Mouse (Mus musculus): ENCODE results near the gene Endou. TPM values are rescaled to one million over a fixed set of nuclear protein-coding genes. Genes with fewer than 3 reads are reported as not detected.

Endou gene
- polyA plus RNA-seq (2017; shearing (Covaris generic)) = 1 to 10 TPM in 1 of 2 experiments, under 1 TPM in 1; 0.27 to 1.1 TPM

DNA sequence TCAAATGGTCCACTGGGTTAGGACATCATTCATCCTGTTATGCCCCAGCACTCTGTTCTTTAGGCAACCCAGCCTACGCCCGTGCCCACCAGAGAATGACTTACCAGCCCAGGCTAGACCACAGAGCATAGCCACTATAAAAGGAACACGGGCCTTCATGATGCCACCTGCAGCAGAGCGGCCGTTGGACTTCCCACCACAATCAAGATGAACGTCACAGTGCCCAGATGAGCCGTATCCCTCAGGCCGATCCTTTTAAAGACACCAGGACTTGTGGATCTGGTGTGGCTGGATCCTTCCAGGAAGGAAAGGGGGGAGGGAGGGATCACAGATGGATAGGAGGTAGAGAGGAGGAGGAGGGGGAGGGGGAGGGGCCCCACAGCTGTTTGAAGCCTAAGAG lies at the start of gene Endou:
TSS of gene Endou (minus strand) at position 229 of the 400 bp plus-strand sequence.

GRCm38 (mm10) chr15:97778311-97779098 lies 47.4 kb upstream of the Endou start, which contains the start of gene Slc48a1:
Gene Slc48a1, plus strand, starts transcription at chr15:97778520.

DNA sequence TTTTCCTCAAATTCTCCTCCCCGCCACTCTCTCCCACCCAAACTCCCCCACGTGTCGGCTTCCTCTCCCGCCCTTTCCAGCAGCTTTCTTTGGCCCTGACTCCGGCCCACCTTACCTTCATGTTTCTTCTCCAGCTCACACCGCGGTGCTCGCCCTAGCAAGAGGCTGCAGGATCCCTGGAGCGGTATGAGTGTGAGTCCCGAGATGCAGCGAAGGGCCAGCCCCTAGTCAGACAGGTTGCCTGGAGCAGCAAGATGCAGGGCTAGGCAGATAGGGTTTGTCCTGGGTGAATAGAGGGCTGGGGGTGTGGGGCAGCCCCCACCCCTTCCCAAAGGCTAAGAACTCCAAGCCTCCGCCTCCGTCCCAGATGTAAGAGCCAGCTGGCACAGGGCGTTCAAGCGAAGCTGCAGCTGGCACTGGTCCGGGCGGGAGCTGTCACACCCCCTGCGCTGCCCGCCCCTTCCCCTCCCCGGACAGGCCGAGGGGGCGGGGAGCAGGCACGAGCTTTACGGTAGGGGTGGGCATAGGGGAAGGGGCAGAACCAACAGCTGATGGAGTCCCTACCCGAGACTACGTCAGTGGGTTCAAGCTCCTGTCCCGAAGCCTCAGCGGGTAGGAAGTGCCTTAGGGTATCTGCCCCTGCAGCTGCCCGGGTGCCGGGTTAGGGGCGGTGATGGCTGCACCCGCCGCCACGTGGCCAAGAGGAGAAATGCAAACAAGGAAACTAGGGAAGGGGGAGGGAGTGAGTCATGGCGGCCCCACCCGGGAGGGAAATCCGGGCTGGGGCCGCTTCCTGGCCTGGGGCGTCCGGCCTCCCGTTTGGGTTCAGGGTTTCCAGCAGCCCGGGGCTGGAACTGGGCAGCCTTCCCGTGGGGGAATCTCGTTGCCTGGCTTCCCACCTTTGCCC lies 36.4 kb upstream of the Endou start, which contains the start of gene Rapgef3:
TSS of gene Rapgef3 (minus strand) at position 693 of the 907 bp plus-strand sequence.

DNA sequence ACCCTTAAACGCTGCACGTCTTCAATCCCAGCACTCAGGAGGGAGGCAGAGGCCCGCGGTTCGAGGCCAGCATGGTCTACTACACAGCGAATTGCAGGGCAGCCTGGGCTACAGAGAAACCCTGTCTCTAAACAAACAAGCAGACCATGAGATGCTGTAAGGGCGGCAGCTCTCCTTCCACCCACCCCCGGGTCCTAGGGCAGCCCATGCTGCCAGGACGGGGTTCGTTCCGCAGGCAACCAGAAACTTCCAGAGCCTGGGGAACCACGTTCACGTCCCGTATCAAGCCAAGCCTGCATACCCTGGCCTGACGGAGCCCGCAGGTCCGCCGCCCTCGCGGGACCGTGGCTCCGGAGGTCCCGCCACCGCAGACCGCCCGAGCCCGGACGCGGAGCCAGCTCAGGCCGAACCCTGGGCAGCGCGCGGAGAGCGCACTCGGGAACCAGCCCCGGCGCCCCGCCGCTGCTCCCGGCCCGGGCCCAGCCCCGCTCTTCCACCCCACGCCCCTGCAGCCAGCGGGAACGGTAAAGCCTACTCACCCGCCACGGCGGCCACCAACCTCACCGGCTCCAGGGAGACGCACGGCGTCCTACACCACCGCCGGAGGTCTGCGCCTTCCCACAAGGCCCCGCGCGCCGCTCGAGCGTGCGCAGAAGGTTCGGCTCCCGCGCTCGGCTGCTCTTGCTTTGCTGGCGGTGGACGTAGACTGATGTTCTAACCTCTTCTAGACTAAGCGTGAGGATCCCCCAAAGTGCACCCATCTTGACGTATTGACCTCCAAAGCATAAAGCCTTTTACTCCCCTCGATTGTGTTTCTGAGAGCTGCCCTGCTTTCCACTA lies 25.7 kb downstream of the Endou start, which contains the start of gene Rpap3:
TSS of gene Rpap3 (minus strand) at position 615 of the 840 bp plus-strand sequence.

Other genes with a start within 250 kb of the Endou start
- gene Rpap3, start 25.5 kb downstream of the Endou start, polyA plus RNA-seq (2017; shearing (Covaris generic)) = 10 to 100 TPM; 26.1 to 31.8 TPM
- 1 to 10 TPM in 1 of 2 experiments, under 1 TPM in 1; 0.83 to 1.7 TPM for gene Rapgef3, start 36.6 kb upstream of the Endou start, polyA plus RNA-seq (2017; shearing (Covaris generic))
- gene Slc48a1, start 47.2 kb upstream of the Endou start, polyA plus RNA-seq (2017; shearing (Covaris generic)) = 10 to 100 TPM; 42.8 to 51.0 TPM
- gene Hdac7, start 113.2 kb upstream of the Endou start, polyA plus RNA-seq (2017; shearing (Covaris generic)) = 10 to 100 TPM; 73.1 to 87.2 TPM
- gene Vdr, start 179.3 kb upstream of the Endou start, polyA plus RNA-seq (2017; shearing (Covaris generic)) = 10 to 100 TPM in 1 of 2 experiments, under 1 TPM in 1; 0.93 to 15.9 TPM
- gene Tmem106c, start 232.9 kb upstream of the Endou start, polyA plus RNA-seq (2017; shearing (Covaris generic)) = 10 to 100 TPM; 21.7 to 30.0 TPM

Measured in inflammation-experienced regulatory T-cells (primary cell).